Mouse (Mus musculus): Measurements from ENCODE around the gene Unc93b1. TPM values are rescaled to one million over a fixed set of nuclear protein-coding genes. Genes with fewer than 3 reads are reported as not detected.

The Unc93b1 gene
- 10 to 100 TPM; 19.6 to 20.1 TPM for total RNA-seq (2021)
- long read RNA-seq, experiment 1, transcript Unc93b1-203 (11 exons, 2,266 nt), result major isoform, 32 of 44 reads
- long read RNA-seq, experiment 1, partial matches to known transcripts, result 2 of 44 reads
- long read RNA-seq, experiment 1, other reads (novel, unspliced or antisense), result 10 of 44 reads
- long read RNA-seq, experiment 2, transcript Unc93b1-203 (11 exons, 2,266 nt), result major isoform, 26 of 42 reads
- long read RNA-seq, experiment 2, partial matches to known transcripts, result 10 of 42 reads
- long read RNA-seq, experiment 2, other reads (novel, unspliced or antisense), result 5 of 42 reads

GRCm38 (mm10) chr19:3935032-3935895 lies at the start of gene Unc93b1:
Gene Unc93b1, plus strand, starts transcription at chr19:3935186.
- DNase-seq, result peak; percentile 66

- no peak for DNase-seq
Observed at GRCm38 (mm10) chr19:3889096-3889495, 45.9 kb upstream of the Unc93b1 start.

DNA sequence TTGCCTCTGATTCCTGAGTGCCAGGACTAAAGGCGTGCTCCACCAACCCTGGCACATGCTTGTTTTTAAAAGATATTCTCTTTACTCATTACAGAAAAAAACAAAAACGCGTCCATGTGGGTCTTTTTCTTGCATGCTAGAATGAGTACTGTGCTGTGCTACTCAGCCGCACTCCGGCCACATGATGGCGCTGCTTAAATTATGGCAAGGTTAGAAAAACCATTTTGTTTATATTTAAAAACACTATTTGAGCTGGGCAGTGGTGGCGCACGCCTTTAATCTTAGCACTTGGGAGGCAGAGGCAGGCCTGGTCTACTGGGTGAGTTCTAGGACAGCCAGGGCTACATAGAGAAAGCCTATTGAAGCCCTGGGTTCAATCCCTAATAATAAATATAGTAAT lies 44.8 kb upstream of the Unc93b1 start:
- DNase-seq, result no peak

GRCm38 (mm10) chr19:3893545-3894116 lies 41.4 kb upstream of the Unc93b1 start:
- DNase-seq, result no peak

DNA sequence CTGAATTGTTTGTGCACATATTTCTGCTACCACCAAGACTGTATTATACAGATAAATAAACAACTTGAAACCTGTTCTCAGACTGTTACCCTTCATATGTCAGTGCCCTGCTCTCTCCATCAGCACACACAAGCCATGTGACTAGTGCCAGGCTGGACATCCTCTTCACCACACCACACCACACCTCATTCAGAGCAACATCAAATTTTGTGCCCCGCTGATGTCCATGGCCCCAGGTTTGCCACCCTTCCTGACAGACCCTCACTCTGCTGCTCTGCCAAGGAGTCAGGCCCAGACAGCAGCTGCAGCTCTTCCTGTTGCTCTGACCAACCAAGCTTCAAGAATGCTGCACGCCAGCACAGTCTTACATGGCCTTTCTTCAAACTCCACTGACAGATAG lies 40.7 kb upstream of the Unc93b1 start:
- no peak for DNase-seq

DNA sequence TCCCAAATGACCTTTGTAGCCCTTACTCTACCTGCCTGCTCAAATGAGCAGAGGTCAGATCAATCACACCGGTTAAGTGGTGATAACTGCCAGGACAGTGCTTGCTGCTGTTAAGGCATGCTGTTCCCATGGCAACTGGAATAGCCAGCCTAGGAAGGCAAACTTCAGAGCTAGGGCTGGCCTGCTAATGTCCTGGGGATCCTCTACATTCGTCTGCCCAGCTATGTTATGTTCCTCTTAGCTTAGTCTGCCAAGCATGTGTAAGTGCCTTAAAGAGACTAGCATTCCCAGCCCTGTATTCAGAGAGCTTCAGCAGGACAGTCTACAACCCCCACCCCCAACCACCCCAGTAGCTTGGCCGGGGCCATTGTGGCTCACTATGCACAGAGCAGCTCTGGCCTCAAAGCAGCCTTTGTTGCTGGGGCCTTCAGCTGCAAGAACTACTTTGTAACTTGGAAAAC lies 39.8 kb upstream of the Unc93b1 start:
- DNase-seq, result no peak

GRCm38 (mm10) chr19:3896208-3896607 lies 38.8 kb upstream of the Unc93b1 start:
- no peak for DNase-seq

GRCm38 (mm10) chr19:3897557-3897956 lies 37.4 kb upstream of the Unc93b1 start:
- no peak for DNase-seq

DNA sequence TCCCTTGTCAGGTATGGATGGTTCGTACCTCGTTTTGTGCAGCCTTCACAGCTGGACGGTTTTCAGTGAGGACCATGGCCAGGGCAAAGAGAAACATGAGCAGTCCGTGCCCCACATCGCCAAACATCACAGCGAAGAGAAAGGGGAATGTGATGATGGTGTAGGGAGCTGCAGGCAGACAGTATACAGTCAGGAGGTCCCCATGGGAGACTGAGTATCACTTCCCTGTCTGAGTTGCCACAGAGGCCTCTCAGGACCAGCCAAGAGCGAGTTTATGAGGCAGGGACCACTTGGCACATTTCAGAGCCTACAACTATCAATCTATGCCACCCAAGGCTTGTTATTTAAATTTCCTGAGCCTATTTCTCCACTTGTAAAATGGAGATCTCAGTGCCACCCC lies 36.0 kb upstream of the Unc93b1 start:
- no peak for DNase-seq

GRCm38 (mm10) chr19:3899618-3900017 lies 35.4 kb upstream of the Unc93b1 start:
- no peak for DNase-seq

DNA sequence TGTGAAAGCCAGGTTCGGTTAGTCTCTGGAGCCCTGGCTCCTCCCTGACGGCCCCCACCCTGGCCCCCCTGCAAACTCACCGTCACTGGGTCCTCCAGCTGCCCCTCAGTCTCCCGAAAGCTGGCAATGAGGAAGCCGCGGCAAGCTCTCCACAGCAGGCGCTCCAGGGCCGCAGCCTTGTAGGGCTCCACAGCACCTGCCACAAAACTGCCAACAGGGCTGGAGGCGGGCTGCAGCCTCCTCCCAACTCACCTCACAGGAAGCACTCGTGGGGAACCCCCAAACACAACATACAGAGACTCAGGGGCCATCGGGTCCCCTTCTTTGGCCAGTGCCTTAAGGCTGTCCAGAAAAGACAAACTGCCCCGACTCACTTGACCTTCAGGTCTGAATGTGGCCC lies 32.0 kb upstream of the Unc93b1 start:
- no peak for DNase-seq

GRCm38 (mm10) chr19:3903648-3904362 lies 31.2 kb upstream of the Unc93b1 start:
- DNase-seq, result no peak

- DNase-seq, result no peak
Observed at GRCm38 (mm10) chr19:3904363-3904675, 30.7 kb upstream of the Unc93b1 start.

DNA sequence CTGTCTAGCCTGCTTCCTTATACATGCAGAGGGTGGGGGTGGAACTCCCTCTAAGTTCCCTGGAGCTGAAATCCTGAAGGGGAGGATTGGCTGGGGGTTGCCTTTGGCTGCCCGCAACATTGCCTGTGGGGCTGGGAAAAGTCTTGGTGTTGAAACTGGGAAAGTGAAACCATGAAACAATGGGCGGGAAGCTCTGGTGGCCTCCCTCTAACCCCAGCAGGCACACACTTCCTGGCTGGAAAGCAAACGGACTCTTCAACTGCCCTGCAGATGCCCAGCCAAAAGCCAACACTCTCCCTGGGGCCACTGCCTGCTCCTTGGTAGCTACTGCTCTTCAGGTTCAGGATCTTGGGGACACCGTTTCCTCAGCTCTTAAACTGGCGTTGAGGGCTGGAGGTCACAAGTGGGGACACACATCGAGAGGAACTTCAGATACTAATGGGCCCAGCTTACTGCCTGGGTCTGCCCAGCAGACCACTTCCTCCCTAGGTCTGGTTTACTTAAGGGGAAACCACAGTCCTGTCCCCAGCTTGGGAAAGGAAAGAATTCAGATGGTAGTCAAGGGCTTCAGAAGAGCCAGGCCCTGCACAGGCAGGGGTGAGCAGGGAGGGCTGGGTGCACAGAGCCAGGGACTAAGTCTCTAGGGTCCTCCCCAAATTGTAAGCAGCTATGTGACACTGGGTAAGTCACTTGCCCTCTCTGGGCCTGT lies 29.6 kb upstream of the Unc93b1 start:
- no peak for DNase-seq

GRCm38 (mm10) chr19:3906326-3906725 lies 28.7 kb upstream of the Unc93b1 start:
- DNase-seq, result no peak

DNA sequence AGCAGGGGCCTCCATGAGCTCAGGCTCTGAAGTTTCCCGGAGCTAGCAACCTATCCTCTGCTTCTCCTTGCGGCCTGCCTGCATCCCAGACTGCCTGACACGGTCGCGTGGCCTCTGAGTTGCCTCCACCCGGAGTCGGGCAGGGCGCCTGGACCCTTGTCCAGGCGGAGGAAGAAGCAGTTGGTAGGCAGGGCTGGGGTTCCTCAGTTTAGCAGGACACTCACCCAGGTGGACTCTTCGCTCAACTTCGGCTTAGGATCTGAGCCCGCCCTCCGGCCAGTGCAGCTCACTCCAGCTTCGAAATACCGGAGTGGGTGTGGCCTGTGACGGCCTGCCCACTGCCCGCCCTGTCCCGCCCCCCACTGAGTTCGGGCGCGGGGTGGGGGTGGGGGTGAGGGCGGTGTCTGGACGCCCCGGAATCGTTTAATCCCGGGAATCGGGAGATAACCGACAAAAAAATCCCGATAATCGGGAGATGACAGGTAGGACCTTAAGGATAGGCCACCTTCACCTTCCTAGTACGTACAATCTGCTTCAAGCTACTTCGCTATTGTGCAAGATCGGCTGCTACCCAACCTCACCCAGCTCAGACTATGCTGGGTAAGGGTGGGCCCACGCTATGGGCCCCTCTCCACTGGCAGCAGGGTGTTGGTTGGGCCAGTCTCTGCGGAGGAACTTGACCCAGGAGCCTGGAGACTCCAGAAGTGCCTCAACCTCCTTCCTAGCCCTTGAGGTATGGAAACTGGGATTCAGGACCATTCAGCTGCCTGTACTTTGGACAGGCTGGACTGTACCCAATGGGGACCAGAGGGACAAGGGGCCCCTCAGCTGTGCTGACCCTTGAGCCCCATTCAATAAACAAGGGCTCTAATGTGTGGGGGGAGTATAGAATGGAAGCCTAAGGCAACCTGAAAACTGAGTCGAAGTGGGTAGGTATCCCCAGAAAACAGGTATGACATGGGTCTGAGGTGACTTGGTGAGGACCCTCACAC lies 27.9 kb upstream of the Unc93b1 start, which contains the start of gene Tcirg1:
TSS of gene Tcirg1 (minus strand) at position 339 of the 992 bp plus-strand sequence.
- DNase-seq, result peak; percentile 74

DNA sequence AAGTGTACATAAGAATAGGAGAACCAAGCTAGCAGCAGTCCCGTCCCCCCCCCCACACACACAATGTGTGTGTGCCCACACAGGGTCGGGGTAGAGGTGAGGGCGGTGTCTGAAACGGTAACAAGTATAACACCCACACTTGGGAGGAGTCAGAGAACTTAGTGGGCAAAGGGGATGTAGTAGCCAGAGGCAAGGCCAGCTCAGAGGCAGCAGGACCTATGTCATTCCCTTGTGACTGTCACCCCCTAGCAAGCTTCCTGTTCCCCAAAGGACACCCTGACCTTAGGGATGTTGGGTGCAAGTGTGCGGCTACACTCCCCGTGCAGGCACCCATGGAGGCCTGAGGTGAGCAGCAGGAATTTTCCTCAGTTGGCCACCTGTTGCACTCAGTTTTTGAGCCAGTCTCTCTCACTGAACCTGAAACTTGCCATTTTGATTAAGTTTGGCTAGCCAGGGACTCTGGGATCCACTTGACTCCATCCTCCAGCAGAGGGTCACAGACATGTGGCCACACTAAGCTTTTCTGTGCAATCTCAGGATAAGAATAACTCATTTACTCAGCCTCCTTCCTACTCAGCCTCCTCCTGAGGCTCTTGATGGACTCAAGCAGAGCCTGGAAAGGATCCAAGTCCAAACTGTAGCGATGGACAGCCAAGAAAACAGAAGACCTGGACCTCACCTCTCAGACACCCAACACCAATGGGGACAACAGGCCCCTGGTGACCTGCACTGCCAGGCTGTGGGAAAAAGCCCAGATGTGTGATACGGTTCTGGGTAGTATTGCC lies 26.9 kb upstream of the Unc93b1 start:
- DNase-seq, result no peak

- no peak for DNase-seq
Observed at GRCm38 (mm10) chr19:3910206-3910605, 24.8 kb upstream of the Unc93b1 start.

GRCm38 (mm10) chr19:3912337-3913204 lies 22.4 kb upstream of the Unc93b1 start, which contains the start of gene Ndufs8:
Gene Ndufs8, minus strand, starts transcription at chr19:3912774.
- peak; percentile 74 for DNase-seq

Data from gastrocnemius, postnatal 10 days (tissue).